Mouse (Mus musculus): ENCODE measurements at regions not wholly inside any gene's neighbourhood (a gene's known extent, or its start where the extent isn't known, plus 50 kb on each side); places are given as distances from the start of the nearest gene placed in this dataset.
A peak's percentile ranks its signal among the peaks of the same experiment; 100 is the strongest.

DNA sequence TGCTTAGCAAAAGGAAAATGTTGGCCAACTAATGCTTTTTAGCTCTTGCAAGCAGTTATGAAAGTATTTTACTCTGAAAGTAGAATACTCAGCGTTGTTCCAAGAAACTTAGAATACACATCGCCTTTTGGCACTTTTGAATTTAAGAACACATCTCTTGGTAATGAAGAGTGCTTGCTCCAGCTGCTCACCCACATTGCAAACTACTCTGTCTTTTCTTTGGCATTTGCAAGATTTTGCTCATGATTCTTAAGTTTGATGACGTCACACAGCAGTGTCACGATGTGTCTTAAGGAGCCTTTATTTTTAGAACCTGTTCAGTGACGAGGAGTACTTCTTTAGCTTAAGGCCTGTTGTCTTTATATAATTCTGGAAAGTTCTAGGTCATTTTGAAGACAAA lies 104.1 kb upstream of the Tdrd3 start:
- H3K4me3 ChIP-seq (ENCODE audit: low read length) = no peak overlapping the region
- H3K27ac ChIP-seq (ENCODE audit: low read depth, low read length) = no peak overlapping the region
- H3K27me3 ChIP-seq (ENCODE audit: control insufficient read depth, insufficient read depth, low read length) = no peaks in the 10 kb centered on the region
- no peak overlapping the region for H3K4me2 ChIP-seq (replicated peaks; ENCODE audit: low read depth, low read length)
- 93% methylated on average over 5 of the region's 5 CpGs for WGBS
- no peaks in the 10 kb centered on the region for H3K4me1 ChIP-seq (ENCODE audit: control insufficient read depth, insufficient read depth, low read length)
- no peak overlapping the region for H3K9ac ChIP-seq (ENCODE audit: low read depth, low read length)
- no peaks in the 10 kb centered on the region for H3K9me3 ChIP-seq (ENCODE audit: control insufficient read depth, low read length)
- H3K36me3 ChIP-seq (ENCODE audit: control insufficient read depth, insufficient read depth, low read length) = no peaks in the 10 kb centered on the region
- ATAC-seq (ENCODE audit: low FRiP score, low TSS enrichment) = no peak

DNA sequence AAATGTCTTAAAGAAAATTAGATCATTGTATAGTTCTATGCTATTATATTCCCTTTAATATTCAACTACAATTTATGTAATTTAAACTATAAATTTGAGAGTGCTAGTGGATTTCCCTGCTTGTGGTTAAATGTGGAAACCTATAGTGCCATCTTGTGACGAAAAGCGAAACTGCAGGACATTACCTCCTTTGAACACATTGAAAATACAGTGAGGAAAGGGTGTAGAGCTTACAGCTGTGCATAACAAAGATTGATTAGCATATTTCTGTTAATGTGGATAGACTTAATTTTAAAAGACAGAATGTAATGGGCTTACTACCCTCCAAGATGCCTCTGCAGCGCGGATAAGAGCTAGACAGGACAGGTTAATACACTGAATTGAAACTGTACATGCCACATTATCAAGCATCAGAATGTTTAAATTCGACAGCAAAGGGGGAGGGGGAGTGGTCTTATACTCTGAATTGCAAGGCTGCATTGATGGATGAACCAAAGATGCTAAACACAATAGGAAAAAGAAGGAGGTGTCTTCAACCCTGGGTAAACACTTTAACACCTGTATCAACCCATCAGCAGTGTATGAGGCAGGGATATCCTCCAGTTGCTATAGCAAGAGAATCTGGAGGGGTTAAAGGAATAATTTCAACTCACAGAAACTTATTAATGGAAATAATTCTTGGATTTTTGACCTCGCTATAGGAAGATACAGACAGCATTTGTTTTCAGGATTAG lies 101.3 kb upstream of the Tdrd3 start:
- 32% methylated on average over 6 of the region's 6 CpGs for WGBS
- Histone ChIP-seq H3K9me3 (ENCODE audit: control insufficient read depth, low read length) (no peaks in the 10 kb centered on the region), H3K4me3 (ENCODE audit: low read length) (no peak overlapping the region), H3K9ac (ENCODE audit: low read depth, low read length) (no peak overlapping the region), H3K4me1 (ENCODE audit: control insufficient read depth, insufficient read depth, low read length) (no peaks in the 10 kb centered on the region), H3K27ac (ENCODE audit: low read depth, low read length) (no peak overlapping the region), H3K27me3 (ENCODE audit: control insufficient read depth, insufficient read depth, low read length) (no peaks in the 10 kb centered on the region), H3K36me3 (ENCODE audit: control insufficient read depth, insufficient read depth, low read length) (no peaks in the 10 kb centered on the region), H3K4me2 (replicated peaks; ENCODE audit: low read depth, low read length) (no peak overlapping the region)
- no peak for ATAC-seq (ENCODE audit: low FRiP score, low TSS enrichment)

DNA sequence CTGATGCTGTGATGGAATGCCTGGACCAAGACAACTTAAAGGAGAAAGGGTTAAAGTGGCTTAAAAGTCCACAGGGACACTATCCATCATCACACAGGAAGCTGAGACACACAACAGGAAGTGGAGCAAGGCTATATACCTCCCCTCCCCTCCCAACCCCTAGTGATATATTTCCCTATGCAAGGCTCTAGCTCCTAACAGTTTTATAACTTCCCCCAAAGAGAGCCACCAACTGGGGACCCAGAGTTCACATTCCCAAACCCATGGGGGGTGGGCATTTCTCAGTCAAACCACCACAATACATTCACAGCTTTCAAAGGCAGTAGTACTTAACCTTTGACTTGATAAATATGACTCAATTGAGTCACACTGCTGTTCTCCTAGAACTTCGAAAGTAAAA lies 88.6 kb upstream of the Tdrd3 start:
- peak; percentile 62; the same call in 1 of the 2 replicates for ATAC-seq (ENCODE audit: low FRiP score, low TSS enrichment)
- Histone ChIP-seq H3K9ac (ENCODE audit: low read depth, low read length) (no peak overlapping the region), H3K4me2 (replicated peaks; ENCODE audit: low read depth, low read length) (no peak overlapping the region), H3K27ac (ENCODE audit: low read depth, low read length) (no peak overlapping the region), H3K4me3 (ENCODE audit: low read length) (no peak overlapping the region), H3K9me3 (ENCODE audit: control insufficient read depth, low read length) (no peaks in the 10 kb centered on the region), H3K4me1 (ENCODE audit: control insufficient read depth, insufficient read depth, low read length) (0 out of 2 replicates have a peak, but pooled peaks cover 3% of the 10 kb centered on the region), H3K36me3 (ENCODE audit: control insufficient read depth, insufficient read depth, low read length) (no peaks in the 10 kb centered on the region), H3K27me3 (ENCODE audit: control insufficient read depth, insufficient read depth, low read length) (no peaks in the 10 kb centered on the region)
- 18% methylated on average over 1 of the region's 1 CpGs for whole genome bisulfite sequencing

DNA sequence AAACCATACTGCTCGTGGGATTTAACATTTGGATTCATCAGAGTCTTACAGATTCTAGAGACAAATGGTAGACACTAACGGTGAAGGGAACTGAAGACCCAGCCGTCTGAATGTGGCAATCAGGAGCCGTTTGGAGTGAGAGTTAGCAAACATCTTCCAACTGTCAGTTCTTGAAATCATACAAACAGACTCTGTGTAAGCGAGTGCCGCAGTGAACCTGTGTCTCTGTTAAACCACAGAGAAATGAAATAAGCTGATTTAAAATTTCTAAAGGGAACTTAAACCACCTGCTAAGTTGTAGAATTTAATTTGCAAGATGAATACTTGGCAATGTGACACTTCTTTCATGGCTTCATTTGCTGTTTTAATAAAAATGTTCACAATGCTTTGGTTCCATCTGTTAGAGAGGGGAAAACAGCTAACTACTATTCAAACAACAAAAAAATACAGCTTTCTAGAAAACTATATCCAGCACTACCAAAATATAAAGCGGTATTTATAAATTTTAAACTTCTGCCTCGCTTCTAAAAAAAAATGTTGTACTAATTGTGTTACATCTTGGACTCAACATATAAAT lies 78.4 kb upstream of the Tdrd3 start:
- 86% methylated on average over 8 of the region's 8 CpGs for WGBS
- Histone ChIP-seq H3K9me3 (ENCODE audit: control insufficient read depth, low read length) (no peaks in the 10 kb centered on the region), H3K27me3 (ENCODE audit: control insufficient read depth, insufficient read depth, low read length) (no peaks in the 10 kb centered on the region), H3K4me3 (ENCODE audit: low read length) (no peak overlapping the region), H3K36me3 (ENCODE audit: control insufficient read depth, insufficient read depth, low read length) (no peaks in the 10 kb centered on the region), H3K27ac (ENCODE audit: low read depth, low read length) (no peak overlapping the region), H3K4me1 (ENCODE audit: control insufficient read depth, insufficient read depth, low read length) (no peaks in the 10 kb centered on the region), H3K4me2 (replicated peaks; ENCODE audit: low read depth, low read length) (no peak overlapping the region), H3K9ac (ENCODE audit: low read depth, low read length) (no peak overlapping the region)
- ATAC-seq (ENCODE audit: low FRiP score, low TSS enrichment) = no peak

DNA sequence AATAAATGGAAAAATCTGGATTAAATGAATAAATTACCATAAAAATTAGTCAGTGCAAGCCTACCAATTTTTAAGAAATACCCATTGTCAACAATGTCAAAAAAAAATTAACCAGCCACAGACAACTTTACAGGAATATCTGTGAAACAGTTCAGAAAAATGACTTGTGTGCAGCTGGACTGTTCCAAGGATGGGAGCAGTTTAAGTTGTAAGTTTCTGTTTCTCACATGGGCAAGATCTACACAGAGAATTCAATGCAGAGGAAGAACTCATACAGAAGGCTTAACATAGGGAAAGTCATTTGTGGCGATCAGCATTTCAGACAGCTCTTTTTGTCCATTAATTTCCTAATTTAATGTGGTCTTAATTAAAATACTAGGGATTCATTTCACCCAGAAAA lies 71.9 kb upstream of the Tdrd3 start:
- no peaks in the 10 kb centered on the region for H3K36me3 ChIP-seq (ENCODE audit: control insufficient read depth, insufficient read depth, low read length)
- H3K27ac ChIP-seq (ENCODE audit: low read depth, low read length) = no peak overlapping the region
- ATAC-seq (ENCODE audit: low FRiP score, low TSS enrichment) = no peak
- H3K27me3 ChIP-seq (ENCODE audit: control insufficient read depth, insufficient read depth, low read length) = no peaks in the 10 kb centered on the region
- H3K4me3 ChIP-seq (ENCODE audit: low read length) = no peak overlapping the region
- H3K9me3 ChIP-seq (ENCODE audit: control insufficient read depth, low read length) = no peaks in the 10 kb centered on the region
- WGBS = 88% methylated on average over 1 of the region's 1 CpGs
- no peak overlapping the region for H3K4me2 ChIP-seq (replicated peaks; ENCODE audit: low read depth, low read length)
- H3K9ac ChIP-seq (ENCODE audit: low read depth, low read length) = no peak overlapping the region
- H3K4me1 ChIP-seq (ENCODE audit: control insufficient read depth, insufficient read depth, low read length) = no peaks in the 10 kb centered on the region

DNA sequence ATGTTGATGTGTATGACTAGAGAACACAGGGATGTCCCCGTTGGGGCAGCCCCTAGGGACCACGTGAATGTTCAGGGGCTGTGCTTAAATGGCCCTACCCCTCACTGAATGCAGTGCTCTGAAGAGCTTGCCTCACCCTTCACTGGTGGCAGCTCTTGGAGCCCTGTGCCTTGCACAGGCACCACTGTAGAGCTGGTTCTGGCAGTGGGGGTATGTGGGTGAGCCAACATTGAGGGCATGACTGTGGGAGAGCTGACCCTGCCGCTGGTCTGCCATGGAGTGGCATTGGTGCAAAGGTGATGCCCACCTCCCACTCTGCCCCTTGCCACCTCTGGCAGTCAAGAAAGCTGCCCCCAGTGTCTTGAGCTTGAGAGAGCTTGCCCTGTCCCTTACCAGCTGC lies 69.6 kb upstream of the Tdrd3 start:
- Histone ChIP-seq H3K4me3 (ENCODE audit: low read length) (no peak overlapping the region), H3K9ac (ENCODE audit: low read depth, low read length) (no peak overlapping the region), H3K36me3 (ENCODE audit: control insufficient read depth, insufficient read depth, low read length) (no peaks in the 10 kb centered on the region), H3K4me1 (ENCODE audit: control insufficient read depth, insufficient read depth, low read length) (no peaks in the 10 kb centered on the region), H3K27ac (ENCODE audit: low read depth, low read length) (no peak overlapping the region), H3K9me3 (ENCODE audit: control insufficient read depth, low read length) (no peaks in the 10 kb centered on the region), H3K4me2 (replicated peaks; ENCODE audit: low read depth, low read length) (no peak overlapping the region), H3K27me3 (ENCODE audit: control insufficient read depth, insufficient read depth, low read length) (no peaks in the 10 kb centered on the region)
- 89% methylated on average over 3 of the region's 3 CpGs for WGBS
- ATAC-seq (ENCODE audit: low FRiP score, low TSS enrichment) = no peak

DNA sequence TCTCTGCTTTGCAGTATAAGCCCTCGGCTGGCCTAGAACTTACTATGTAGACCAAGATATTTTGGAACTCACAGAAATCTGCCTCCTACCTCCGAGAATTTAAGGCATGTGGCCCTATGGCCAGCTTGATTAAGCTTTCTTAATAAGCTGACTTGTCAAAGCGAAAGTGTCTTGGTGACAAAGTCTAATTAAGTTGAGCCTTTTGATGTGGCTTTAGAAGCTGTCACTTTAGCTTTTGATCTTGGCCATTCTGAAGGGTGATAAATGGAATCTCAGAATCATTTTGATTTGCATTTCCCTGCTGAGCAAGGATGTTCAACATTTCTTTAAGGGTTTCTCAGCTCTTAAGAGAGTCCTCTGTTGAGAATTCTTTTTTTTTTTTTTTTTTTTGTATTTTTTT lies 67.6 kb upstream of the Tdrd3 start:
- H3K9me3 ChIP-seq (ENCODE audit: control insufficient read depth, low read length) = no peaks in the 10 kb centered on the region
- no peaks in the 10 kb centered on the region for H3K27me3 ChIP-seq (ENCODE audit: control insufficient read depth, insufficient read depth, low read length)
- H3K27ac ChIP-seq (ENCODE audit: low read depth, low read length) = no peak overlapping the region
- 67% methylated on average over 3 of the region's 3 CpGs for WGBS
- H3K4me3 ChIP-seq (ENCODE audit: low read length) = no peak overlapping the region
- H3K36me3 ChIP-seq (ENCODE audit: control insufficient read depth, insufficient read depth, low read length) = no peaks in the 10 kb centered on the region
- ATAC-seq (ENCODE audit: low FRiP score, low TSS enrichment) = no peak
- H3K9ac ChIP-seq (ENCODE audit: low read depth, low read length) = no peak overlapping the region
- H3K4me2 ChIP-seq (replicated peaks; ENCODE audit: low read depth, low read length) = no peak overlapping the region
- no peaks in the 10 kb centered on the region for H3K4me1 ChIP-seq (ENCODE audit: control insufficient read depth, insufficient read depth, low read length)

DNA sequence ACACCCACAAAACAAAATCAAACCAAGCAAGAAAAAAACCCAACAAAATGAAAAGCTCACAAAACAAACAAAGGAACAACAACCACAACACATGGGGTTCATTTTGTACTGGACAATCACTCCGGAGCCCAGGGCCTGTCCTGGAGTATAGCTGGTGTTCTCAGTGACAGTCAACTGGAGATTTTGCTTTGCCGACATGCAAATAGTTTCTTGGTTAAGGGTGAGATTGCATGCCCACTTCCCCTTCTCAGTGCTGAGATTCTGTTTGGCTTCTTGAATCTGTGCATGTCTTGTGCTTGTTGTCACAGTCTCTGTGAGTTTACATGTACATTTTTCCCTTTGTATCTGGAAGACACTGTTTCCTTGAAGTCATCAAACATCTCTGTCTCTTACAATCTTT lies 50.6 kb upstream of the Tdrd3 start:
- H3K9me3 ChIP-seq (ENCODE audit: control insufficient read depth, low read length) = no peaks in the 10 kb centered on the region

More for the DNA sequence above, 50.6 kb upstream of the Tdrd3 start:
- no peak overlapping the region for H3K4me3 ChIP-seq (ENCODE audit: low read length)
- no peaks in the 10 kb centered on the region for H3K4me1 ChIP-seq (ENCODE audit: control insufficient read depth, insufficient read depth, low read length)
- no peak overlapping the region for H3K27ac ChIP-seq (ENCODE audit: low read depth, low read length)
- ATAC-seq (ENCODE audit: low FRiP score, low TSS enrichment) = no peak
- no peaks in the 10 kb centered on the region for H3K36me3 ChIP-seq (ENCODE audit: control insufficient read depth, insufficient read depth, low read length)
- no peak overlapping the region for H3K9ac ChIP-seq (ENCODE audit: low read depth, low read length)
- WGBS = 93% methylated on average over 2 of the region's 2 CpGs
- H3K27me3 ChIP-seq (ENCODE audit: control insufficient read depth, insufficient read depth, low read length) = no peaks in the 10 kb centered on the region
- no peak overlapping the region for H3K4me2 ChIP-seq (replicated peaks; ENCODE audit: low read depth, low read length)
